Mouse (Mus musculus) bone marrow, adult 2 months (tissue): ENCODE data around the gene Rapgef4.

Experiments
- CTCF ChIP-seq: fragments of 200-500 bp; IDR thresholded peaks from 2 replicates; pipeline ENCODE4 v1.5.1; 2011; ENCODE audit warnings: low read length, control low read depth; ENCODE audit not compliant: control insufficient read depth, insufficient read depth
- POLR2A ChIP-seq: fragments of 200-500 bp; IDR thresholded peaks from 2 replicates; pipeline ENCODE4 v1.6.1; 2011; ENCODE audit warnings: low read depth, mild to moderate bottlenecking, control low read depth, low read length, borderline replicate concordance; ENCODE audit not compliant: control insufficient read depth

- TF ChIP-seq CTCF: no peak
- TF ChIP-seq POLR2A: no peak
Measured at GRCm38 (mm10) chr2:71998531-71998930, 17.5 kb downstream of the Rapgef4 start.
